Mouse (Mus musculus): ENCODE measurements around the gene Zkscan1. TPM values are rescaled to one million over a fixed set of nuclear protein-coding genes. Genes with fewer than 3 reads are reported as not detected.

Gene Zkscan1
- total and polyA plus RNA-seq, 3 experiments: 3.7 to 15.3 (median 14.0) TPM

DNA sequence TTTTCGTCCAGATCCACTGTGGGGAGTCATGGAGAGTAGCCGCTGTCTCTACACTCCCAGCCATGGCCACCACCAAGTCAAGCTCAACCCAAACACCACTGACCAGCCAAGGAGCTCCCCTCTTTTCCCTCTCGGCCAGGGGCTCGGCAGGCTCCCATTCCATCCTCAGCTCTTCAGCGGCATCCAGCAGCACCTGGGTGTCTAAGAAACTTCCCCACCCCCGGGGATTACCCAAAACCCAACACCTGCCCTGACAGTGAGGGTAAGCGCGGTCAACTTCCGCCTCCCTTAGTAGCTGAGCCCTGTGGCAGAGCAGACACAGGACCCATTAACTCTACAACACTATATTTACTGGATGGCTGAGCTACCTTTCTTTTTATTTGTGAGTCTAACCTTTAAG is 3.4 kb upstream of the Zkscan1 start:
- peaks cover 2% of the 10 kb centered on the region for H3K36me3 ChIP-seq (ENCODE audit: control insufficient read depth, insufficient read depth, low read length)
- WGBS: 83% methylated on average over 9 of the region's 9 CpGs
- no peaks in the 10 kb centered on the region for H3K27me3 ChIP-seq (ENCODE audit: control insufficient read depth, insufficient read depth, low read length)
- no peak for DNase-seq
- H3K4me3 ChIP-seq: no peak overlapping the region
- peaks cover 1% of the 10 kb centered on the region for H3K79me2 ChIP-seq (replicated peaks; ENCODE audit: control insufficient read depth, insufficient read depth, low read length)
- H3K27ac ChIP-seq: no peak overlapping the region
- TF ChIP-seq POLR2A (IDR thresholded peaks at IDR 0.05; ENCODE audit: insufficient read depth, low read depth, low read length): no peak
- no peak for TF ChIP-seq CTCF (IDR thresholded peaks at IDR 0.05)
- TF ChIP-seq EP300 (IDR thresholded peaks at IDR 0.05; ENCODE audit: insufficient read depth, low read depth, low read length): no peak
- peaks cover 4% of the 10 kb centered on the region for H3K4me1 ChIP-seq (ENCODE audit: control insufficient read depth, insufficient read depth, low read length)
- intact Hi-C loops (cut with DNase I): no loop called here
- no peak overlapping the region for H3K9ac ChIP-seq (ENCODE audit: low read depth, low read length)

DNA sequence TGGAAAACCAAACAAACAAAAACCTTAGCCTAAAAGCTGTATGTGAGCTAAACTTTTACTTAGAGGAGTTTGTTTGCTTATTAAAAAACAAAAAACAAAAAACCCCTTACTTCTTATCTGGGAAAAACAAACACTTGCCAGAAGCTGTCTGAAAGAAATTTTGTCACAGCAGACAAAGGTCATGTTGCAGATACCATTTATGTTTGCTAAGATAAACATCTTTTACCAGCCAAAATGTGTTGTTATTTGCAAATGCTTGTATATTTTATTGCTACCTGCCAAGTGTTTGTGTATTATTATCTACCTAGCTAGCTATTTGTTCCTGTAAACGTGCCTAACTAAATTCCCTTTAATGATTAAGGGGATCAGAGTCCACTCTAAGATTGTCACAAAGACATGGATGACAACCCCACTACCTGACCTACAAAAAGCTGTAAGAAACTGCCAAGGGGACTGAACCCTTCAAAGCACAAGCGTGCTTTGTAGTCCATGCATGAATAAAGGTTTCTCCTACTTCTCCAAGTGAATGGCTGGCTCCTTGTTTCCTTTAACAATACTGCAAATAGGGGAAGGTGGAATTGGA is 1.5 kb upstream of the Zkscan1 start:
- Histone ChIP-seq H3K4me3 (no peak overlapping the region), H3K4me1 (ENCODE audit: control insufficient read depth, insufficient read depth, low read length) (peaks cover 5% of the 10 kb centered on the region), H3K79me2 (replicated peaks; ENCODE audit: control insufficient read depth, insufficient read depth, low read length) (peaks cover 1% of the 10 kb centered on the region), H3K27ac (no peak overlapping the region), H3K36me3 (ENCODE audit: control insufficient read depth, insufficient read depth, low read length) (peaks cover 14% of the 10 kb centered on the region), H3K27me3 (ENCODE audit: control insufficient read depth, insufficient read depth, low read length) (no peaks in the 10 kb centered on the region), H3K9ac (ENCODE audit: low read depth, low read length) (no peak overlapping the region)
- no peak for TF ChIP-seq EP300 (IDR thresholded peaks at IDR 0.05; ENCODE audit: insufficient read depth, low read depth, low read length)
- TF ChIP-seq POLR2A (IDR thresholded peaks at IDR 0.05; ENCODE audit: insufficient read depth, low read depth, low read length): no peak
- no peak for TF ChIP-seq CTCF (IDR thresholded peaks at IDR 0.05)
- DNase-seq: no peak
- 59% methylated on average over 2 of the region's 2 CpGs for whole genome bisulfite sequencing
- intact Hi-C loops (cut with DNase I): no loop called here

DNA sequence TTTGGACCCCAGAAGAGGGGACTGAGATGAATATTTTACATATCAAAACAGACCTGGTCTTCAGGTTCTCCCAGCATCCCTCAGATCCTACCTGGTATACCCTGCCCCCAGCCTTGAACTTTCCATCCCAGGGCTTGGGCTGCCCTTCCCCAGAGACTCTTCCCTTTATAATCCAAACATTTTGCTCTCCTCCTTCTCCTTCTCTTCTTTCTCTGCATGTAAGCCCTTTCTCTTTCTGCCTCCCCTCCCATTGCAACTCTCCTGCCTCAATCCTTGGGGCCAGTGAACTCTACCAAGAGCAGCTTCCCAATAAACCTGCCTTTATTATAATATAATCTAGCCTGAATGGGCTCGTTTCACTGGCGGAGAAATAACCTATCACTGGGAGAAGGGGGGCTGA is 948 bp upstream of the Zkscan1 start:
- no peak overlapping the region for H3K9ac ChIP-seq (ENCODE audit: low read depth, low read length)
- no peak overlapping the region for H3K4me3 ChIP-seq
- H3K27ac ChIP-seq: no peak overlapping the region
- intact Hi-C loops (cut with DNase I): loop anchor here (2.0 kb wide), 1 partner anchor 33 kb away; the partner anchor contains the start of gene Zscan21
- 85% methylated on average over 2 of the region's 2 CpGs for WGBS
- peaks cover 1% of the 10 kb centered on the region for H3K79me2 ChIP-seq (replicated peaks; ENCODE audit: control insufficient read depth, insufficient read depth, low read length)
- peaks cover 14% of the 10 kb centered on the region for H3K36me3 ChIP-seq (ENCODE audit: control insufficient read depth, insufficient read depth, low read length)
- no peak for DNase-seq
- TF ChIP-seq EP300 (IDR thresholded peaks at IDR 0.05; ENCODE audit: insufficient read depth, low read depth, low read length): no peak
- no peaks in the 10 kb centered on the region for H3K27me3 ChIP-seq (ENCODE audit: control insufficient read depth, insufficient read depth, low read length)
- H3K4me1 ChIP-seq (ENCODE audit: control insufficient read depth, insufficient read depth, low read length): peaks cover 5% of the 10 kb centered on the region

DNA sequence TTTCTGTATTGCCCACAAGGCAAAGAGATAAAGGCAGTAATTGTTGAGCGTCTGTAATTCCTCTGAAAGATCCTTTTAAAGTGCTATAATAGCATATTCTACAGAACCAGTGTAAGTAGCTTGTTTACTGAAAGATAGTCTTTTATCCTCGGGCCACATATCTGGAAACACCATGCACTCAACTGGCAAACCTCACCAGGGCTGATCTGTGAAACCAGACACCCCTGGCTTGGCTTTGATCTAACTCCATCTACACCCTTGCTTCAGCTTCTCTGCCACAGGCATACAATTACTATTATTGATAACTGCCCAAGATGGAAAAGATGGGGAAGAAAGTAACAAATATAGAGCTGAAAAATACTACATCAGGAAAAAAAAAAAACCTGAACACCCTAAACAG is 377 bp upstream of the Zkscan1 start:
- DNase-seq: no peak
- 44% methylated on average over 2 of the region's 2 CpGs for WGBS
- intact Hi-C loops (cut with DNase I): loop anchor here (2.0 kb wide), 1 partner anchor 32 kb away; the partner anchor contains the start of gene Zscan21

DNA sequence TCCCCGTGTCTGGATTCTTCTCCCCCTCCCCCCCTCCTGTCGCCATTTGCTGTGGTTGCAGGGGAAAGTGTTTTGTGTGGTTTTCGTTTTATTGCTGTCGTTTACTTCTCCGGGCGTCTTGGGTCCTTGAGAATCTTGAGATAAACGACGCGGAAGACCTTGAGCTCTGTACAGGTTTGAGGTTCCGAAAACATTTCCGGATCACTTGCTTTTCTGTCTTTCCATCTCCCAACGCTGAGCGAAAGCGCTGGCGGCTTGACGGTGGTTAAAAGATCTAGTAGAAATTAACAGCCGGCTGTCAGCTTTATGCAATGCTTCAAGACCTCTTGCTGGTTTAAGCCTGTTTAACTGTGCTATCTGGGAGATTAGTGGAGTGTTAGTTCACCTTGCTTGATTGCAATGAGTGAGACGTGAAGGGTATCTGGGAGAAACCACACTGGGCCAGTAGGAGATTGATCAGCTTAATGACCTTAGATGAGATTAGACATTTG is 582 bp downstream of the Zkscan1 start:
- DNase-seq: no peak
- no peak for TF ChIP-seq CTCF (IDR thresholded peaks at IDR 0.05)
- no peak for TF ChIP-seq EP300 (IDR thresholded peaks at IDR 0.05; ENCODE audit: insufficient read depth, low read depth, low read length)
- no peak for TF ChIP-seq POLR2A (IDR thresholded peaks at IDR 0.05; ENCODE audit: insufficient read depth, low read depth, low read length)
- WGBS: under 1% methylated on average over 18 of the region's 18 CpGs
- H3K79me2 ChIP-seq (replicated peaks; ENCODE audit: control insufficient read depth, insufficient read depth, low read length): peaks cover 4% of the 10 kb centered on the region
- peak overlapping the region; percentile 97 for H3K4me3 ChIP-seq
- no peaks in the 10 kb centered on the region for H3K27me3 ChIP-seq (ENCODE audit: control insufficient read depth, insufficient read depth, low read length)
- H3K4me1 ChIP-seq (ENCODE audit: control insufficient read depth, insufficient read depth, low read length): peaks cover 5% of the 10 kb centered on the region
- H3K27ac ChIP-seq: peak overlapping the region; percentile 93
- intact Hi-C loops (cut with DNase I): loop anchor here (2.0 kb wide), 1 partner anchor 31 kb away; the partner anchor contains the start of gene Zscan21
- H3K36me3 ChIP-seq (ENCODE audit: control insufficient read depth, insufficient read depth, low read length): peaks cover 14% of the 10 kb centered on the region
- peak overlapping the region; percentile 82 for H3K9ac ChIP-seq (ENCODE audit: low read depth, low read length)

More for the DNA sequence above, 377 bp upstream of the Zkscan1 start:
- TF ChIP-seq EP300 (IDR thresholded peaks at IDR 0.05; ENCODE audit: insufficient read depth, low read depth, low read length): no peak
- no peak for TF ChIP-seq POLR2A (IDR thresholded peaks at IDR 0.05; ENCODE audit: insufficient read depth, low read depth, low read length)
- TF ChIP-seq CTCF (IDR thresholded peaks at IDR 0.05): no peak
- Histone ChIP-seq H3K4me3 (peak overlapping the region; percentile 97; the same call in 1 of the 2 replicates), H3K79me2 (replicated peaks; ENCODE audit: control insufficient read depth, insufficient read depth, low read length) (peaks cover 4% of the 10 kb centered on the region), H3K27me3 (ENCODE audit: control insufficient read depth, insufficient read depth, low read length) (no peaks in the 10 kb centered on the region), H3K27ac (no peak overlapping the region), H3K9ac (ENCODE audit: low read depth, low read length) (no peak overlapping the region), H3K4me1 (ENCODE audit: control insufficient read depth, insufficient read depth, low read length) (peaks cover 5% of the 10 kb centered on the region), H3K36me3 (ENCODE audit: control insufficient read depth, insufficient read depth, low read length) (peaks cover 14% of the 10 kb centered on the region)

DNA sequence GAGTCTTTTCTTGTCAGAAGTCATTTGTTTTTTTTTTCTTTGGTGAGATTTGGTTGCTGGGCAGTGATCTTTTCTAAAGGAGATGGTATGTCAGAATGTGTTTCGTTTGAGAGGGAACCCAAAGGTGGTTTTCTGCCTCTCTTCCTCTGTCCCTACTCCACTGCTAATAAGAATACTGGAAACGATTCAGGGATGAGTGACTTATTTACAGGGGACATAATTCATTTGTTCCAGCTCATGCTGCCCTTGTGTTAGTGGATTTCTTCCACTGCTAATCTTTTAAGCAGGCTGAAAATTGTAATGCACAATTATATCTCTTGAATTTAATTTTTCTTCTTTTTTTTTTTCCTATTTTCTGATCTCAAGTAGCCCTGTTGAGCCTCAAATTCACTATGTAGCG is 2.0 kb downstream of the Zkscan1 start:
- H3K79me2 ChIP-seq (replicated peaks; ENCODE audit: control insufficient read depth, insufficient read depth, low read length): peaks cover 4% of the 10 kb centered on the region
- TF ChIP-seq CTCF (IDR thresholded peaks at IDR 0.05): no peak
- no peak for TF ChIP-seq EP300 (IDR thresholded peaks at IDR 0.05; ENCODE audit: insufficient read depth, low read depth, low read length)
- TF ChIP-seq POLR2A (IDR thresholded peaks at IDR 0.05; ENCODE audit: insufficient read depth, low read depth, low read length): no peak
- peaks cover 5% of the 10 kb centered on the region for H3K4me1 ChIP-seq (ENCODE audit: control insufficient read depth, insufficient read depth, low read length)
- no peak for DNase-seq
- no peaks in the 10 kb centered on the region for H3K27me3 ChIP-seq (ENCODE audit: control insufficient read depth, insufficient read depth, low read length)
- no peak overlapping the region for H3K9ac ChIP-seq (ENCODE audit: low read depth, low read length)
- WGBS: 60% methylated on average over 3 of the region's 3 CpGs
- peaks cover 14% of the 10 kb centered on the region for H3K36me3 ChIP-seq (ENCODE audit: control insufficient read depth, insufficient read depth, low read length)
- intact Hi-C loops (cut with DNase I): loop anchor here (2.0 kb wide), 1 partner anchor 68 kb away; the partner anchor contains the start of gene Zfp113
- H3K27ac ChIP-seq: no peak overlapping the region
- H3K4me3 ChIP-seq: no peak overlapping the region

Data from heart, adult 2 months (tissue).